Mouse (Mus musculus) C2C12 (cell line): ENCODE measurements around the gene Tra2a. TPM values are rescaled to one million over a fixed set of nuclear protein-coding genes. Genes with fewer than 3 reads are reported as not detected.

Source experiments
- H3K27me3 ChIP-seq: one replicate; pipeline ENCODE4 v1.6.1; 2011; ENCODE audit not compliant: control insufficient read depth, insufficient read depth, insufficient read length
- H3K36me3 ChIP-seq: one replicate; pipeline ENCODE4 v1.6.1; 2011; ENCODE audit not compliant: control insufficient read depth, insufficient read depth
- H3K4me3 ChIP-seq: one replicate; pipeline ENCODE4 v1.5.1; 2011; ENCODE audit warnings: mild to moderate bottlenecking, control low read depth; ENCODE audit not compliant: poor library complexity, insufficient read depth, severe bottlenecking
- H3K79me2 ChIP-seq: one replicate; pipeline ENCODE4 v1.6.1; 2011; ENCODE audit not compliant: control insufficient read depth, insufficient read depth
- H3K79me3 ChIP-seq: one replicate; pipeline ENCODE4 v1.6.1; 2011; ENCODE audit warnings: low read depth, control low read depth
- H3ac ChIP-seq: one replicate; pipeline ENCODE3; 2011; ENCODE audit warnings: low read depth; ENCODE audit not compliant: control insufficient read depth, insufficient read length
- CEBPB ChIP-seq: IDR thresholded peaks from one replicate; pipeline ENCODE4 v1.6.1; 2011; ENCODE audit warnings: low read depth, mild to moderate bottlenecking, control low read depth, moderate library complexity
- CTCF ChIP-seq: IDR thresholded peaks from one replicate; pipeline ENCODE4 v1.5.1; 2011; ENCODE audit not compliant: control insufficient read depth, insufficient read depth, insufficient read length
- FOSL1 ChIP-seq: IDR thresholded peaks from one replicate; pipeline ENCODE4 v1.8.0; 2011; ENCODE audit warnings: mild to moderate bottlenecking, low read length; ENCODE audit not compliant: poor library complexity, insufficient read depth, severe bottlenecking
- MAX ChIP-seq: IDR thresholded peaks from one replicate; pipeline ENCODE4 v1.6.1; 2011; ENCODE audit warnings: mild to moderate bottlenecking, control low read depth
- MYOD1 ChIP-seq: IDR thresholded peaks from one replicate; pipeline ENCODE4 v1.6.1; 2011; ENCODE audit warnings: low read depth; ENCODE audit not compliant: control insufficient read depth, insufficient read length
- MYOG ChIP-seq: IDR thresholded peaks from one replicate; pipeline ENCODE4 v1.6.1; 2011; ENCODE audit not compliant: control insufficient read depth, insufficient read length; ENCODE audit errors: extremely low read depth
- USF1 ChIP-seq: IDR thresholded peaks from one replicate; pipeline ENCODE4 v1.6.1; 2011; ENCODE audit warnings: low read depth, mild to moderate bottlenecking, control low read depth, moderate library complexity
- long read RNA-seq, 2 experiments: library from polyadenylated mRNA; unstranded; transcript quantifications; one replicate each; pipeline ENCODE4 v2.0.0; 2019 to 2020
- polyA plus RNA-seq: library from polyadenylated mRNA; unstranded; fragments of >200 nt; fragmentation: generic; extraction: Trizol; gene quantifications from one replicate; pipeline ENCODE4 v1.2.1, GENCODE M21; 2012; ENCODE audit warnings: missing spikeins

The Tra2a gene
- polyA plus RNA-seq: 48.5 TPM
- long read RNA-seq, experiment 1, transcript Tra2a-201 (8 exons, 1,799 nt): major isoform, 19 of 33 reads
- long read RNA-seq, experiment 1, partial matches to known transcripts: 8 of 33 reads
- long read RNA-seq, experiment 1, other reads (novel, unspliced or antisense): 4 of 33 reads
- long read RNA-seq, experiment 2, transcript Tra2a-204 (8 exons, 1,777 nt): minor isoform, 32 of 225 reads
- long read RNA-seq, experiment 2, transcript Tra2a-201 (8 exons, 1,799 nt): major isoform, 156 of 225 reads
- long read RNA-seq, experiment 2, transcript Tra2a-203 (1 exons, 3,788 nt): minor isoform, 5 of 225 reads
- long read RNA-seq, experiment 2, partial matches to known transcripts: 1 of 225 reads
- long read RNA-seq, experiment 2, other reads (novel, unspliced or antisense): 30 of 225 reads

- Histone ChIP-seq H3K36me3 (peaks cover 13% of the 10 kb centered on the region), H3K4me3 (peak within 1 kb of the TSS; percentile 95), H3K79me2 (peaks cover 50% of the 10 kb centered on the region), H3ac (peak within 1 kb of the TSS; percentile 95), H3K27me3 (no peaks in the 10 kb centered on the region), H3K79me3 (peaks cover 49% of the 10 kb centered on the region)
- TF ChIP-seq CEBPB: no peak
- TF ChIP-seq MAX: peak; percentile 53
- no peak for TF ChIP-seq FOSL1
- no peak for TF ChIP-seq MYOG
- TF ChIP-seq MYOD1: no peak
These were observed at the start of gene Tra2a for GRCm38 (mm10) chr6:49263847-49264243. TSS of gene Tra2a (minus strand) at chr6:49264033.

GRCm38 (mm10) chr6:49298286-49298685 lies 34.5 kb upstream of the Tra2a start:
- Histone ChIP-seq H3ac (no peak overlapping the region), H3K79me2 (no peaks in the 10 kb centered on the region), H3K36me3 (no peaks in the 10 kb centered on the region), H3K4me3 (no peak overlapping the region), H3K27me3 (no peaks in the 10 kb centered on the region), H3K79me3 (no peaks in the 10 kb centered on the region)
- no peak for TF ChIP-seq CTCF
- no peak for TF ChIP-seq CEBPB
- no peak for TF ChIP-seq MYOG
- no peak for TF ChIP-seq USF1
- TF ChIP-seq FOSL1: no peak
- TF ChIP-seq MAX: no peak
- no peak for TF ChIP-seq MYOD1

- no peaks in the 10 kb centered on the region for H3K79me2 ChIP-seq
- H3K36me3 ChIP-seq: no peaks in the 10 kb centered on the region
- no peaks in the 10 kb centered on the region for H3K79me3 ChIP-seq
- H3ac ChIP-seq: no peak overlapping the region
- no peak for TF ChIP-seq MAX
- TF ChIP-seq MYOD1: no peak
- TF ChIP-seq CTCF: no peak
- TF ChIP-seq CEBPB: no peak
- TF ChIP-seq USF1: no peak
- no peak for TF ChIP-seq MYOG
- TF ChIP-seq FOSL1: no peak
- no peak overlapping the region for H3K4me3 ChIP-seq
- H3K27me3 ChIP-seq: no peaks in the 10 kb centered on the region
These were observed 18.3 kb upstream of the Tra2a start for GRCm38 (mm10) chr6:49282122-49282521.

GRCm38 (mm10) chr6:49280942-49281341 lies 17.1 kb upstream of the Tra2a start:
- no peaks in the 10 kb centered on the region for H3K79me3 ChIP-seq
- no peaks in the 10 kb centered on the region for H3K27me3 ChIP-seq
- no peak for TF ChIP-seq CTCF
- no peak for TF ChIP-seq USF1
- H3K79me2 ChIP-seq: no peaks in the 10 kb centered on the region
- no peak overlapping the region for H3ac ChIP-seq
- H3K4me3 ChIP-seq: no peak overlapping the region
- H3K36me3 ChIP-seq: no peaks in the 10 kb centered on the region

GRCm38 (mm10) chr6:49275296-49275695 lies 11.5 kb upstream of the Tra2a start:
- no peak for TF ChIP-seq USF1
- no peak for TF ChIP-seq MAX
- TF ChIP-seq MYOG: no peak
- TF ChIP-seq MYOD1: no peak
- TF ChIP-seq CTCF: no peak
- no peak for TF ChIP-seq CEBPB
- TF ChIP-seq FOSL1: no peak
- Histone ChIP-seq H3K79me3 (no peaks in the 10 kb centered on the region), H3K27me3 (no peaks in the 10 kb centered on the region), H3K36me3 (no peaks in the 10 kb centered on the region), H3K79me2 (no peaks in the 10 kb centered on the region), H3K4me3 (no peak overlapping the region), H3ac (no peak overlapping the region)
